Mouse (Mus musculus): ENCODE data around the gene Fpr1. TPM values are rescaled to one million over a fixed set of nuclear protein-coding genes. Genes with fewer than 3 reads are reported as not detected.
A peak's percentile ranks its signal among the peaks of the same experiment; 100 is the strongest.

Fpr1 gene
- polyA plus RNA-seq, 1 experiment from 2014 or later = not detected

DNA sequence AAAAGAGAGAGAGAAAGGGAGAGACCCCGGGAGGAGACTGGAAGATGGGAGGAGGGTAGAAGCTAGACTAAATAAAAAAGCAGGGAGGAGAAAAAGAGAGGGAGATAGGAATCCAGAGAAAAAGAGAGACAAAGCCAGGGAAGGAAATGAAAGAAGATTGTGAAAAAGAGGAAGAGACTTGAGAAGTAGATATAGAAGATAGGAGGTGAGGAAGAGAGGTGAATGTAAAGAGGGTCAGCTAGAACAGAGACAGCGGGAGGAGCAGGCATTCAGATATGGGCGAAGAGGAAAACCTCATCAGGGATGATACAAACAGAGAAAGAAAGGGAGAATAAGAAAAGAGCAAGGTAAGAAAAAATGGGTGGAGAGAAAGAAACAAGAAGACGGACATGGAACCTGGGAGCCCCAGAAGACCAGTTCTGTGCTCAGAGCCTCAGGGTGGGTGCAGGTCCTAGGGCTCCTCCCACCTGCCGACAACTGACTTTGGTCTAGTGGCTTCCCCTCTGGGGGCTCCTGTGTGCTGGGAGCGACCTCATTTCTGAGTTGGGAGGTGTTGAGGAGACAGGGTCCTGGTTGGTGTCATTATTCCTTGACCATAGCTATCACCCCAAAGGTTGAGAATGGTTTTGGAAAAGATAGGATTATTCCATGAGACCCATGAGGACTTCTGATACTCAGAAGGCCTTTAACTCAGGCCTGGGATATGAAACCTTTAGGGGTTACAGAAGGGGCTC lies 54.5 kb downstream of the Fpr1 start:
- no peaks in the 10 kb centered on the region for H3K9me3 ChIP-seq
- 4% methylated on average over 6 of the region's 6 CpGs for WGBS
- peak overlapping the region; percentile 89 for H3K4me3 ChIP-seq (replicated peaks)
- peak overlapping the region; percentile 87 for H3K4me2 ChIP-seq
- peaks cover 34% of the 10 kb centered on the region for H3K36me3 ChIP-seq (replicated peaks)
- H3K4me1 ChIP-seq = peaks cover 49% of the 10 kb centered on the region
- H3K9ac ChIP-seq = peak overlapping the region; percentile 92
- ATAC-seq (ENCODE audit: low FRiP score) = no peak
- no peaks in the 10 kb centered on the region for H3K27me3 ChIP-seq
- H3K27ac ChIP-seq = peak overlapping the region; percentile 100

DNA sequence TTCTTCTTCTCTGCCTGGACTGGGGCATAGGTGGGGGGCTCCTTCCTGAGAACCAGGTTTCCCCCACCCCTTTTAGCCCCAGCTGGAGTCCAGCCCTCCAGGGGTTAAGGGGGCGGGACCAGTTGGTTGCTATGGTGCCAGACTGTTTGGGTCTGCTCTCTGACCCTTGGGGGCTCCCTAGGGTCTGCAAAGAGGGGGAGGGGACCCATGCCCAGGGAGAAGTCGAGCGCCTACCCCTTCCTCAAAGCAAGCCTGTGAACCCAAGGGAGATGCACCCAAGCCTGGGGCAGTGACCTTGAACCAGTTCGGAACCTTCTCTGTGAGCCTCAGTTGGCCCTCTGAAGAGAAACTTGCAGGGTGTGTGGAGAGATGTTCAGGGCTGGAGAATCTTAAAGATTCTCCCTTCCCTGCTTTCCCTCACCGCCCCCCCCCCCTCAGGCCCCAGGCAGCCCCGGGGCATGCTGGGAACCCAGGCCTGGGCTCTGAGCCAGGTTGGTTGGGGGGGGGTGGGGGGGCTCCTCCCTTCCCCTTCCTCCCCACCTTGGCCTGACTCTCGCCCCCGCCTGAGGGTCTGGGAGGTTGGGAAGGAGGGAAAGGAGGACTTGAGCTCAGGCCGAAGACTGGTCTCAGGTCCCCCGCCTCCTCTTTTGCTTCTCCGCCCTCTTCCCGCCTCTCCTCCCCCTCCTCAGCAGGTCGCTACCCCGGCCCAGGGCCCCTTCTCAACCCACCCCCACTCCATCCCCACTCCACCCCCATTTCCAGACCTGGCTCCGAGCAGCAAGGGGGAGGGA lies 55.4 kb downstream of the Fpr1 start:
- no peaks in the 10 kb centered on the region for H3K9me3 ChIP-seq
- peak; percentile 56 for ATAC-seq (ENCODE audit: low FRiP score)
- H3K27me3 ChIP-seq = no peaks in the 10 kb centered on the region
- H3K4me1 ChIP-seq = peaks cover 41% of the 10 kb centered on the region
- peak overlapping the region; percentile 89 for H3K4me3 ChIP-seq (replicated peaks)
- peak overlapping the region; percentile 92 for H3K9ac ChIP-seq
- peaks cover 26% of the 10 kb centered on the region for H3K36me3 ChIP-seq (replicated peaks)
- H3K27ac ChIP-seq = peak overlapping the region; percentile 100
- WGBS = 0% methylated on average over 10 of the region's 15 CpGs
- H3K4me2 ChIP-seq = peak overlapping the region; percentile 87

DNA sequence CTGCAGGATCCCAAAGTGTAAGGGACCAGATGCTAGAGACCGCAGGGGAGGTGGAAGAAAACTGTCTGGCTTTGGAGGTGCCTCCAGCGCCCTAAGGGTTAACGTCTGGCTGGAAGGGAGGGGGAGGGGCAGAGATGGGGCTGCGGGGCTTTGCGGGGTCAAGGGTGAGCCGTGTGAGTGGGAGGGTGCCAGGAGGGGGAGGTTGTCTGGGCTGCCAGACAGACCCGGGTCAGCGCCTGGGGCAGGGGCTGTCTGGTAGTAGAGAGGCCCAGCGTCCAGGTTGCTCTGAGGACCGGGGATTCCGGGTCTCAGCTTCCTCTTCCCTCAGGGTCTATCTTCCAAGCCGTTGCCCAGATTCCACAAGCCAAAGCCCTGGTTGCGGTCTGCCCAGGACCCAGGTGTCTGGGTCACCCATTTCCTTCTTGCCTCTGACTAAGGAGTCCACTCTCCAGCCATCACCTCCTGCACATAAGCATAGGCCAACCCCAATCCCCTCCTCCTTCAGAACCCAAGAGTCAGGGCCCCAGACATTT lies 56.0 kb downstream of the Fpr1 start:
- whole genome bisulfite sequencing = under 1% methylated on average over 13 of the region's 13 CpGs
- Histone ChIP-seq H3K4me1 (peaks cover 37% of the 10 kb centered on the region), H3K9ac (peak overlapping the region; percentile 92), H3K36me3 (replicated peaks) (peaks cover 21% of the 10 kb centered on the region), H3K27ac (peak overlapping the region; percentile 100), H3K27me3 (no peaks in the 10 kb centered on the region), H3K9me3 (no peaks in the 10 kb centered on the region), H3K4me3 (replicated peaks) (peak overlapping the region; percentile 89), H3K4me2 (peak overlapping the region; percentile 87)
- peak; percentile 40 for ATAC-seq (ENCODE audit: low FRiP score)

DNA sequence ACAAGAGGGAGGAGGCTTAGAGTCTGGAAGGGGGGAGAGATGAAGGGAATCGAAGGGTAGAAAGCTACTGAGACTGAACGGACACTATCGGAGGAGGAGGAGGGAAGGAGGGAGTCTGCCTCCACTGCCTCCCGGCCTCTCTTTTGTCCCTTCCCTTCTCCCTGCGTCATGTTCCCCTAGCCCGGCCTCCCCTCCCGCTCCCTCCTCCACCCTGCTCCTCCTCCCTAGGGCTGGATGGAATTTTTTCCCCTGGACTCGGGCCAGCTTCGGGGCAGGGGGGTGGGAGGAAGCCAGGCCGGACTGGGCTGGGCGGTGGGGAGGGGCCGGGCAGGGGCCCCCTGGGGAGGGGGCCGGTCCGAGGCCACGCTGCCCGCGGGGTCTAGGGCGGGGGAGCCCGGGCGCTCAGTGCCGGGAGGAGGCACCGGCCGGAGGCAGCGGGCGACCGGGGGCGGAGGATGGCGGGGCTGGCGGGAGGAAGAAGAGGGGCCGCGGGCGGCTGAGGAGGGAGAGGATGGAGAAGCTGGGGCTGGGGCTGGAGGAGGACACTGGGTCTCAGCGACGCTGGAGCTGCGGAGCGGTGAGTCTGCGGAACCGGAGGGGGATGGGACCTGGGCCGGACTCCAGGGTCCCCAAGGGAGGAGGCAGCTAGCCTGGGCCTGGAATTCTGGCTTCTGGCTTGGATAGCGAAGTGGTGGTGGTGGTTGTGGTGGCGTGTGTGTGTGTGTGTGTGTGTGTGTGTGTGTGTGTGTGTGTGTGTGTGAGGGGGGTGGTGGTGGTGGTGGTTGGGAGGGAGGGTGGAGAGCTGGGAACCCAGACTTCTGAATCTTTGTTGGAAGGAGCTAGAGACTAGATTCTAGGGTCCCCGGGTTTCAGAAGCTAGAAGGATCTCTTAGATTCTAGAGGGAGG lies 56.7 kb downstream of the Fpr1 start, which contains the start of gene Spaca6:
Spaca6 (plus strand) TSS at position 408 of the 907 bp plus-strand sequence.
- Histone ChIP-seq H3K27me3 (no peaks in the 10 kb centered on the region), H3K9me3 (no peaks in the 10 kb centered on the region), H3K4me1 (peaks cover 30% of the 10 kb centered on the region), H3K9ac (peak within 1 kb of the TSS; percentile 92), H3K4me3 (replicated peaks) (peak within 1 kb of the TSS; percentile 89), H3K4me2 (peak within 1 kb of the TSS; percentile 87), H3K36me3 (replicated peaks) (peaks cover 15% of the 10 kb centered on the region), H3K27ac (peak within 1 kb of the TSS; percentile 100)
- ATAC-seq (ENCODE audit: low FRiP score) = peak; percentile 86
- WGBS = 1% methylated on average over 36 of the region's 42 CpGs

MicroRNAs encoded within 50 kb of the gene (microRNA counts, 519-probe panel; counts per million panel counts)
- microRNA mmu-let-7e (6,530 counts per million, percentile 89 among the panel's probes with 10 or more counts), microRNA mmu-miR-125a-3p (4,429 counts per million, percentile 53 among the panel's probes with 10 or more counts), microRNA mmu-miR-125a-5p (8,029 counts per million, percentile 97 among the panel's probes with 10 or more counts), microRNA mmu-miR-99b (5,780 counts per million, percentile 79 among the panel's probes with 10 or more counts)

Small RNAs within 50 kb of the gene (microRNA-seq; reads per million reads assigned to microRNA genes)
- not detected for gene Gm25927
- 5,095 reads per million, percentile 90 among the genes with 10 or more reads in this experiment for gene Mir125a
- gene Mir99b = 32,219 reads per million, percentile 99 among the genes with 10 or more reads in this experiment
- gene Mirlet7e = not detected

Other genes with a start within 250 kb of the Fpr1 start
- not detected in 2 replicates for gene Vmn2r90, start 180.2 kb downstream of the Fpr1 start, polyA plus RNA-seq (2016; fragmentation: Nextera tagmentation; extraction: Ambion mirVana)
- 43.5 and 46.8 TPM in 2 replicates for gene Spaca6, start 56.8 kb downstream of the Fpr1 start, polyA plus RNA-seq (2016; fragmentation: Nextera tagmentation; extraction: Ambion mirVana)
- 0.83 and 1.4 TPM in 2 replicates for gene Has1, start 28.7 kb downstream of the Fpr1 start, polyA plus RNA-seq (2016; fragmentation: Nextera tagmentation; extraction: Ambion mirVana)
- not detected in 2 replicates for gene Fpr2, start 3.9 kb upstream of the Fpr1 start, polyA plus RNA-seq (2016; fragmentation: Nextera tagmentation; extraction: Ambion mirVana)
- not detected in 2 replicates for gene Fpr3, start 3.9 kb upstream of the Fpr1 start, polyA plus RNA-seq (2016; fragmentation: Nextera tagmentation; extraction: Ambion mirVana)
- not detected in 2 replicates for gene Fpr-rs4, start 137.8 kb upstream of the Fpr1 start, polyA plus RNA-seq (2016; fragmentation: Nextera tagmentation; extraction: Ambion mirVana)
- not detected in 2 replicates for gene Vmn2r124, start 165.5 kb upstream of the Fpr1 start, polyA plus RNA-seq (2016; fragmentation: Nextera tagmentation; extraction: Ambion mirVana)
- not detected in 2 replicates for gene Vmn2r91, start 201.1 kb upstream of the Fpr1 start, polyA plus RNA-seq (2016; fragmentation: Nextera tagmentation; extraction: Ambion mirVana)

Data from forebrain, embryonic 12.5 days (tissue).